Mouse (Mus musculus) kidney, postnatal 0 days (tissue): ENCODE measurements around the gene Flnb. TPM values are rescaled to one million over a fixed set of nuclear protein-coding genes. Genes with fewer than 3 reads are reported as not detected.

Experiments used
- ATAC-seq: fragments of 200-750 bp; cut with Nextera tagmentation; replicated peaks from 2 replicates; pipeline ENCODE4 v1.8.0; 2017; ENCODE audit warnings: low read depth, moderate number of reproducible peaks, moderate TSS enrichment, moderate library complexity; ENCODE audit not compliant: low FRiP score
- DNase-seq: peaks from one replicate; pipeline ENCODE4 v3.0.0-alpha.2; 2016; ENCODE audit warnings: low spot score
- H3K27ac ChIP-seq: fragments of 300-500 bp; sonication (generic); 2 replicates; pipeline ENCODE4 v1.5.1; 2014; ENCODE audit warnings: mild to moderate bottlenecking
- H3K27me3 ChIP-seq: fragments of 300-500 bp; sonication (generic); 2 replicates; pipeline ENCODE4 v1.6.1; 2014; ENCODE audit warnings: low read length, mixed read lengths; ENCODE audit not compliant: insufficient read depth
- H3K36me3 ChIP-seq: fragments of 300-500 bp; sonication (generic); 2 replicates; pipeline ENCODE4 v1.6.1; 2014; ENCODE audit warnings: low read length, mixed read lengths; ENCODE audit not compliant: insufficient read depth
- H3K4me1 ChIP-seq: fragments of 300-500 bp; sonication (generic); replicated peaks from 2 replicates; pipeline ENCODE4 v1.6.1; 2014; ENCODE audit warnings: antibody characterized with exemption, low read length, mixed read lengths; ENCODE audit not compliant: insufficient read depth
- H3K4me2 ChIP-seq: fragments of 300-500 bp; sonication (generic); 2 replicates; pipeline ENCODE4 v1.6.1; 2014; ENCODE audit warnings: mild to moderate bottlenecking, low read length, moderate library complexity, mixed read lengths
- H3K4me3 ChIP-seq: fragments of 300-500 bp; sonication (generic); replicated peaks from 2 replicates; pipeline ENCODE4 v1.5.1; 2014; ENCODE audit warnings: low read depth, low read length
- H3K9ac ChIP-seq: fragments of 300-500 bp; sonication (generic); 2 replicates; pipeline ENCODE4 v1.6.1; 2014; ENCODE audit warnings: low read depth, low read length
- H3K9me3 ChIP-seq: fragments of 300-500 bp; sonication (generic); replicated peaks from 2 replicates; pipeline ENCODE4 v1.6.1; 2016; ENCODE audit warnings: low read length, inconsistent platforms, mixed read lengths
- CTCF ChIP-seq: IDR thresholded peaks from 2 replicates; pipeline ENCODE4 v1.5.1; 2016; ENCODE audit warnings: antibody characterized with exemption, low read depth, mild to moderate bottlenecking, moderate library complexity
- WGBS: fragments of 180-500 bp; shearing (Covaris S2); extraction: QIAGEN DNeasy Blood & Tissue Kit; methylation state at CpG from one replicate; pipeline ENCODE4 v1.1.7; 2014; 5-methylcytosine and 5-hydroxymethylcytosine counted together
- polyA plus RNA-seq: library from polyadenylated mRNA; unstranded; fragments of >200 nt; fragmentation: Nextera tagmentation; extraction: Ambion mirVana; gene quantifications from 2 replicates; pipeline ENCODE4 v1.2.1, GENCODE M21; 2015

The Flnb gene
- polyA plus RNA-seq, 1 experiment from 2014 or later, result 10.7 TPM

GRCm38 (mm10) chr14:7791532-7792159 is 26.1 kb upstream of the Flnb start, which contains the start of gene Gm26661:
Gene Gm26661, plus strand, starts transcription at chr14:7791587.
- Histone ChIP-seq H3K36me3 (no peaks in the 10 kb centered on the region), H3K9ac (no peak within 1 kb of the TSS), H3K9me3 (no peaks in the 10 kb centered on the region), H3K4me2 (peak within 1 kb of the TSS; percentile 66), H3K4me3 (peak within 1 kb of the TSS; percentile 31), H3K4me1 (peaks cover 5% of the 10 kb centered on the region; the same call in 1 of the 2 replicates), H3K27ac (no peak within 1 kb of the TSS), H3K27me3 (no peaks in the 10 kb centered on the region)
- ATAC-seq (peak; percentile 92), DNase-seq (peak; percentile 74)
- TF ChIP-seq CTCF, result peak; percentile 52
- WGBS, result under 1% methylated on average over 30 of the region's 30 CpGs

GRCm38 (mm10) chr14:7795961-7796360 is 21.8 kb upstream of the Flnb start:
- 81% methylated on average over 4 of the region's 4 CpGs for WGBS
- DNase-seq, result no peak

DNA sequence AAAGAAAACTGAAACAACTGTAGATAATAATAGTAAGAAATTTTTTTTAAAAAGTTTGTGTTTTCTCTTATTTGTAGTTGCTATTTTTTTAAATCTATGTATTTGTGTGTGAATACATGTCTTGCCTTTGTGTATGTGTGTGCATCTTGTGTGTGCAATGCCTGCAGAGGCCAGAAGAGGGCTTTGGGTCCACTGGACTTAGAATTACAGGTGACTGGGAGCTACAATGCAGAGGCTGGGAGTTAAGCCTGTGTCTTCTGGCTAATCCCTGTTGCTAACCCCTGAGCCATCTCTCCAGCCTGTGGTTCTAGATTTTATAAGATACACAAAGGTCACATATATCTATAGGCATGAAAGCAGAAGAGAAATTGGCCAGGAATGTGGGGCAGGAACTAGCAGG is 17.1 kb upstream of the Flnb start:
- no peaks in the 10 kb centered on the region for H3K9me3 ChIP-seq
- H3K4me3 ChIP-seq, result no peak overlapping the region
- TF ChIP-seq CTCF, result no peak
- H3K4me1 ChIP-seq, result no peaks in the 10 kb centered on the region
- ATAC-seq (no peak), DNase-seq (no peak)
- no peaks in the 10 kb centered on the region for H3K27me3 ChIP-seq
- no peak overlapping the region for H3K9ac ChIP-seq
- H3K36me3 ChIP-seq, result no peaks in the 10 kb centered on the region
- no peak overlapping the region for H3K4me2 ChIP-seq
- H3K27ac ChIP-seq, result no peak overlapping the region

More at GRCm38 (mm10) chr14:7795961-7796360, 21.8 kb upstream of the Flnb start:
- Histone ChIP-seq H3K4me3 (no peak overlapping the region), H3K27ac (no peak overlapping the region), H3K9ac (no peak overlapping the region), H3K4me1 (peaks cover 5% of the 10 kb centered on the region; the same call in 1 of the 2 replicates), H3K27me3 (no peaks in the 10 kb centered on the region), H3K9me3 (no peaks in the 10 kb centered on the region), H3K4me2 (no peak overlapping the region), H3K36me3 (no peaks in the 10 kb centered on the region)
- TF ChIP-seq CTCF, result no peak
- ATAC-seq, result no peak

- H3K27me3 ChIP-seq, result no peaks in the 10 kb centered on the region
- DNase-seq, result peak; percentile 54
- no peak overlapping the region for H3K4me2 ChIP-seq
- no peaks in the 10 kb centered on the region for H3K36me3 ChIP-seq
- ATAC-seq, result no peak
- no peak overlapping the region for H3K9ac ChIP-seq
- H3K27ac ChIP-seq, result no peak overlapping the region
- H3K4me3 ChIP-seq, result no peak overlapping the region
- no peaks in the 10 kb centered on the region for H3K9me3 ChIP-seq
- H3K4me1 ChIP-seq, result no peaks in the 10 kb centered on the region
- peak; percentile 76 for TF ChIP-seq CTCF
- 12% methylated on average over 4 of the region's 4 CpGs for WGBS
Measured at GRCm38 (mm10) chr14:7801831-7802230, 15.9 kb upstream of the Flnb start.

DNA sequence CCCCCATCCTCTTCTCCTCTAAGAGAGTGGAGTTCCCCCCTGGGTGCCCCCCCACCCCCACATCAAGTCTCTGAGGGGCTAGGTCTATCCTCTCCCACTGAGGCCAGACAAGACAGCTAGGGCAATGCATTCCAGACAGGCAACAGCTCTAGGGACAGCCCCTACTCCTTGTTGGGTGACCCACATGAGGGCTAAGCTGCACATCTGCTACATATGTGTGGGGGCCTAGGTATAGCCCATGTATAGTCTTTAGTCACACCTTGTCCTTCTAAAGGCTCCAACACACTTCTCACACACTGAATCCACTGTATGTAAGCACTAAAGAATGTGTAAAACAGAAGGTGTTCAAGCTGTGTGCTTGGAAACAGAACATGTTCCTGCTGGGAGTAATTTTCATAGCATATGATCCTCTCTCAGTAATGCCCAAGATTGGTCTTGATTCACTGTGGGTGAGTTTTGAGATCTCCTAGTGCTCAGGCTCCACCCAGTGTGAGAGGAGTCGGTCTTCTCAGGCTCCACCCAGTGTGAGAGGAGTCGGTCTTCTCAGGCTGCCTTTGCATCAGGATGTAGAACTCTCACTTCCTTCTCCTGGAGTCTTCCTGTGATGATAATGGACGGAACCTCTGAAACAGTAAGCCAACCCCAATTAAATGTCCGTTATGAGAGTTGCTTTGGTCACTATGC is 13.7 kb upstream of the Flnb start:
- Histone ChIP-seq H3K9ac (no peak overlapping the region), H3K27me3 (no peaks in the 10 kb centered on the region), H3K4me3 (no peak overlapping the region), H3K27ac (no peak overlapping the region), H3K4me1 (no peaks in the 10 kb centered on the region), H3K9me3 (no peaks in the 10 kb centered on the region), H3K36me3 (no peaks in the 10 kb centered on the region), H3K4me2 (no peak overlapping the region)
- ATAC-seq (no peak), DNase-seq (no peak)
- WGBS, result 56% methylated on average over 4 of the region's 4 CpGs
- no peak for TF ChIP-seq CTCF

DNA sequence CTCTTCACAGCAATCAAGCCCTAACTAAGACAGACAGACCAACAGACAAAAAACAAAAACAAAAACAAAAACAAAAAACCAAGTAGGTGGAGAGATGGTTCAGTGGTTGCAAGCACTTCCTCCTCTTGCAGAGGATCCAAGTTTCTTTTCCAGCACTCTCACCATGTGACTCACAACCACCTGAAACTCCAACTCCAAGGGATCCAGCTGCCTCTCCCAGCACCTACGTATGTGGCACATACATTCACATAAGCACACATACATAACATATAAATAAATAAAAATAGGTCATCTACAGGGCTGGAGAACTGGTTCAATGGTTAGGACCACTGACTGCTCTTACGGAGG is 13.2 kb upstream of the Flnb start:
- H3K27ac ChIP-seq, result no peak overlapping the region
- no peak for TF ChIP-seq CTCF
- H3K27me3 ChIP-seq, result no peaks in the 10 kb centered on the region
- H3K4me3 ChIP-seq, result no peak overlapping the region
- 92% methylated on average over 2 of the region's 2 CpGs for WGBS
- H3K4me2 ChIP-seq, result no peak overlapping the region
- H3K36me3 ChIP-seq, result no peaks in the 10 kb centered on the region
- DNase-seq, result no peak
- no peaks in the 10 kb centered on the region for H3K9me3 ChIP-seq
- H3K9ac ChIP-seq, result no peak overlapping the region
- no peaks in the 10 kb centered on the region for H3K4me1 ChIP-seq
- no peak for ATAC-seq
